17 mouse cellular contexts compared by ENCODE assay signal in the genomic region with DNA sequence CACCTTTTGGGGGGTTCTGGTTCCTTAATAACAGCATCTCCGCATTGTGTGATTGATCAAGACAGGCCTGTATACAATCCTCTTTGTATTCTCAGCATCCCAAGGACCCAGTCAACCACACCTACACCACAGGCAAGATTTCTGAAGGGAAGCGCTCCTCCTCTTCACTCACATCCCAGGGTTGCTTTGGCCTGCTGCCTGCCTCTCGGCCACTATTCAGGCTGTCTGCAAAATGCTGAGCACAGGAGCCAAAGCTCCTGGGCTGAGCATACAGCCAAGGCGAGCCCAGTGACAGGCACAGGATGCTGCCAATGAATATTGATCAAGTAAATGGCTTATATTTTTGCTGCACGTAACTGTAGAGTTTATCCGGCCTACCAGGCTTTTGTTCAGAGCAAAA. TPM values are rescaled to one million over a fixed set of nuclear protein-coding genes. Genes with fewer than 3 reads are reported as not detected.
"Had no signal": no experiment of that assay in that cellular context is flagged by ENCODE, and none has a peak within 500 bp of the region (broad histone marks: within the 10 kb centered on the region; RNA-seq: fewer than 3 reads in every experiment).

No protein-coding gene starts in this region.

- H3K4me3 ChIP-seq: lung, embryonic 15.5 days; midbrain, embryonic 13.5 days; midbrain, embryonic 15.5 days; neural tube, embryonic 12.5 days; stomach, embryonic 15.5 days had no signal

- H3K27ac ChIP-seq: lung, embryonic 15.5 days; macrophage; midbrain, embryonic 13.5 days; midbrain, embryonic 15.5 days; neural tube, embryonic 12.5 days; stomach, embryonic 15.5 days; stomach, postnatal 0 days had no signal

- DNase-seq: liver, postnatal 0 days; lung, adult 2 months; lung, postnatal 14 days; lung, postnatal 36 days; thymus, adult 2 months; thymus, postnatal 25 days; thymus, postnatal 4 days had no signal

RNA-seq across cellular contexts. Expression of a gene that starts 56.9 kb away (rescaled TPM):
- total RNA-seq: megakaryocyte progenitor cell, adult 5-6 weeks; monocyte, adult 5-6 weeks; neutrophil, adult 5-6 weeks had no signal
